37 mouse cellular contexts compared by ENCODE assay signal in the genomic region with DNA sequence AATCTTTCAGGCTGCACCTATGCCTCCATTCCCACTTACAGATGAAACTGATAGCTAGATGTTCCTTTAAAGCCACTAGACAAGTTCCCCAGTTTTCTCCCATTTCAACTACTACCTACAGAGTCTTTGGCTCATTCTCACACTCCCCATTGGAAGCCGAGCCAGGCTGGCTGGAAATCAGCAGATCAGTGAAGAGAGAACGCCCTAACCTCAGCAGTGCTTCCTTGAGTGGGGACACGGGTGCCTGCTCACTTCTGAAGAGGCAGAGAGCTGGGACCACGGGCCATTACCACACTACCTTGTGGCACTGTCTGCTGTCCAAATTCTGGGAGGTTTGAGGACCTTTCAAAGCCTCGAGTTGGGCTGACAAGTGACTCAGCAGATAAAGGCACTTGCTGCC. TPM values are rescaled to one million over a fixed set of nuclear protein-coding genes. Genes with fewer than 3 reads are reported as not detected.
"Had no signal": no experiment of that assay in that cellular context is flagged by ENCODE, and none has a peak within 500 bp of the region (broad histone marks: within the 10 kb centered on the region; RNA-seq: fewer than 3 reads in every experiment).

No protein-coding gene starts in this region.

- H3K36me3 ChIP-seq: heart, embryonic 10.5 days; heart, embryonic 12.5 days; heart, embryonic 13.5 days; heart, embryonic 15.5 days; hindbrain, embryonic 10.5 days; hindbrain, embryonic 12.5 days; hindbrain, embryonic 13.5 days; hindbrain, embryonic 15.5 days; intestine, embryonic 15.5 days; kidney, embryonic 15.5 days had no signal

- DNase-seq: heart, postnatal 10 days; heart, postnatal 14 days; heart, postnatal 36 days; heart, postnatal 4 days; kidney, adult 11 months; kidney, adult 18-20 months; kidney, adult 2 months; kidney, adult 8-10 months; kidney, adult 9 months; kidney, postnatal 10 days; kidney, postnatal 14 days; kidney, postnatal 25 days; kidney, postnatal 36 days; kidney, postnatal 4 days; layer of hippocampus, adult 9-11 months; layer of hippocampus, postnatal 36 days had no signal

- H3K4me2 ChIP-seq: heart, embryonic 11.5 days; heart, embryonic 12.5 days; heart, embryonic 13.5 days; heart, embryonic 15.5 days; hindbrain, embryonic 12.5 days; hindbrain, embryonic 13.5 days; hindbrain, embryonic 14.5 days; hindbrain, embryonic 15.5 days; intestine, embryonic 15.5 days; kidney, embryonic 15.5 days had no signal

- H3K4me3 ChIP-seq: heart, embryonic 10.5 days; heart, embryonic 12.5 days; heart, embryonic 13.5 days; heart, embryonic 15.5 days; hindbrain, embryonic 10.5 days; hindbrain, embryonic 12.5 days; hindbrain, embryonic 13.5 days; hindbrain, embryonic 15.5 days; intestine, embryonic 15.5 days; kidney, embryonic 15.5 days; layer of hippocampus, adult 2 months had no signal

- H3K9ac ChIP-seq: heart, embryonic 12.5 days; heart, embryonic 13.5 days; heart, embryonic 15.5 days; hindbrain, embryonic 12.5 days; hindbrain, embryonic 13.5 days; hindbrain, embryonic 14.5 days; hindbrain, embryonic 15.5 days; intestine, embryonic 15.5 days; kidney, embryonic 15.5 days had no signal

- H3K27ac ChIP-seq: heart, embryonic 10.5 days; heart, embryonic 13.5 days; heart, embryonic 15.5 days; hindbrain, embryonic 10.5 days; hindbrain, embryonic 12.5 days; hindbrain, embryonic 13.5 days; hindbrain, embryonic 14.5 days; hindbrain, embryonic 15.5 days; hindbrain, postnatal 0 days; intestine, embryonic 15.5 days; kidney, embryonic 15.5 days; kidney, postnatal 0 days; layer of hippocampus, adult 2 months had no signal

- H3K27me3 ChIP-seq: heart, embryonic 13.5 days; heart, embryonic 15.5 days; hindbrain, embryonic 12.5 days; hindbrain, embryonic 15.5 days; intestine, embryonic 15.5 days had no signal

- H3K9me3 ChIP-seq: heart, embryonic 10.5 days; heart, embryonic 12.5 days; heart, embryonic 13.5 days; heart, embryonic 15.5 days; hindbrain, embryonic 12.5 days; hindbrain, embryonic 15.5 days; intestine, embryonic 15.5 days; kidney, embryonic 15.5 days had no signal

- ATAC-seq: hindbrain, embryonic 16.5 days; hindbrain, postnatal 0 days; inflammation-experienced regulatory T-cells, adult 6 months; intestine, embryonic 15.5 days; intestine, embryonic 16.5 days; intestine, postnatal 0 days had no signal

- H3K4me1 ChIP-seq: heart, embryonic 10.5 days; heart, embryonic 12.5 days; heart, embryonic 13.5 days; heart, embryonic 15.5 days; intestine, embryonic 15.5 days; kidney, embryonic 15.5 days had no signal

RNA-seq across cellular contexts. Expression of gene Disp3, which starts 11.0 kb away (rescaled TPM):
- total RNA-seq: heart, postnatal 14 days; heart, postnatal 25 days; heart, postnatal 36 days; hematopoietic stem cell, adult 5-6 weeks had no signal
- polyA plus RNA-seq: heart, embryonic 11.5 days; heart, embryonic 15.5 days; inflammation-experienced regulatory T-cells, adult 6 months had no signal
